Mouse (Mus musculus) midbrain, embryonic 10.5 days (tissue): ENCODE results near the gene Lzts2. TPM values are rescaled to one million over a fixed set of nuclear protein-coding genes. Genes with fewer than 3 reads are reported as not detected.
A peak's percentile ranks its signal among the peaks of the same experiment; 100 is the strongest.

Source experiments
- DNase-seq: peaks from one replicate; pipeline ENCODE4 v3.0.0-alpha.2; 2017; ENCODE audit warnings: low spot score
- H3K27ac ChIP-seq: fragments of 300-500 bp; sonication (generic); replicated peaks from 2 replicates; pipeline ENCODE4 v1.5.1; 2016; ENCODE audit warnings: mild to moderate bottlenecking
- H3K27me3 ChIP-seq: fragments of 300-500 bp; sonication (generic); 2 replicates; pipeline ENCODE4 v1.6.1; 2016; ENCODE audit warnings: low read depth, mild to moderate bottlenecking; ENCODE audit not compliant: poor library complexity, severe bottlenecking
- H3K36me3 ChIP-seq: fragments of 300-500 bp; sonication (generic); 2 replicates; pipeline ENCODE4 v1.6.1; 2016; ENCODE audit warnings: mild to moderate bottlenecking, moderate library complexity
- H3K4me1 ChIP-seq: fragments of 300-500 bp; sonication (generic); 2 replicates; pipeline ENCODE4 v1.6.1; 2016
- H3K4me3 ChIP-seq: fragments of 300-500 bp; sonication (generic); 2 replicates; pipeline ENCODE4 v1.5.1; 2016; ENCODE audit warnings: mild to moderate bottlenecking, moderate library complexity
- H3K9me3 ChIP-seq: fragments of 300-500 bp; sonication (generic); replicated peaks from 2 replicates; pipeline ENCODE4 v1.6.1; 2016; ENCODE audit warnings: mild to moderate bottlenecking
- WGBS: fragments of 180-500 bp; shearing (Covaris S2); methylation state at CpG from one replicate; pipeline ENCODE4 v1.1.7; 2016; 5-methylcytosine and 5-hydroxymethylcytosine counted together
- polyA plus RNA-seq: library from polyadenylated mRNA; unstranded; fragments of >200 nt; fragmentation: Nextera tagmentation; extraction: Ambion mirVana; gene quantifications from 2 replicates; pipeline ENCODE4 v1.2.1, GENCODE M21; 2016

The Lzts2 gene
- polyA plus RNA-seq, 1 experiment from 2014 or later: 58.4 TPM

DNA sequence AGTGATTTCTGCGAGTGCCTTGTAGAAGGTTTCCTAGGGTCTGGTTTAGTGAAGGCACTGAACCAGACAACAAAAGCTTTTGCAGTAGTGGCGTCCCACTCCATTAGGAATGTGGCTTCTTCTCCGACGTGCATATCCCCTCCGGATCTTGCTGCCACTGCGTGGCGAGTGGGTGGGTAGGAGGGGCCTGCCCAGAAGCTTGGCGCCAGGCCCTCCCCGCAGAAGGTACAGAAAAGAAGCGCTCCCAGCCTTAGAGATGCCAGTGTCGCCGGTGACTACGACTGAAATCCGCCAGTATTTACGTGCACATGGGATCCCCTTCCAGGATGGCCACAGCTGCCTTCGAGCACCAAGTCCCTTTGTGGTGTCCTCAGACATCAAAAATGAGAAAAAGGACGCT, 7.2 kb upstream of the Lzts2 start:
- DNase-seq: no peak
- Histone ChIP-seq H3K27ac (peak overlapping the region; percentile 86), H3K36me3 (peaks cover 74% of the 10 kb centered on the region), H3K4me1 (peaks cover 35% of the 10 kb centered on the region), H3K4me3 (peak overlapping the region; percentile 78), H3K27me3 (no peaks in the 10 kb centered on the region), H3K9me3 (no peaks in the 10 kb centered on the region)
- WGBS: 50% methylated on average over 17 of the region's 17 CpGs

- peaks cover 74% of the 10 kb centered on the region for H3K36me3 ChIP-seq
- 94% methylated on average over 20 of the region's 20 CpGs for WGBS
- DNase-seq: no peak
- peak overlapping the region; percentile 86 for H3K27ac ChIP-seq
- peak overlapping the region; percentile 78 for H3K4me3 ChIP-seq
- H3K27me3 ChIP-seq: no peaks in the 10 kb centered on the region
- peaks cover 33% of the 10 kb centered on the region for H3K4me1 ChIP-seq
- no peaks in the 10 kb centered on the region for H3K9me3 ChIP-seq
These were observed 6.6 kb upstream of the Lzts2 start for GRCm38 (mm10) chr19:45007425-45008191.

- peaks cover 47% of the 10 kb centered on the region for H3K4me1 ChIP-seq
- no peak overlapping the region for H3K27ac ChIP-seq
- 93% methylated on average over 4 of the region's 4 CpGs for WGBS
- no peak for DNase-seq
- H3K4me3 ChIP-seq: no peak overlapping the region
- peaks cover 52% of the 10 kb centered on the region for H3K36me3 ChIP-seq
- H3K9me3 ChIP-seq: no peaks in the 10 kb centered on the region
- H3K27me3 ChIP-seq: no peaks in the 10 kb centered on the region
These were observed 3.6 kb upstream of the Lzts2 start for GRCm38 (mm10) chr19:45010646-45011045.

DNA sequence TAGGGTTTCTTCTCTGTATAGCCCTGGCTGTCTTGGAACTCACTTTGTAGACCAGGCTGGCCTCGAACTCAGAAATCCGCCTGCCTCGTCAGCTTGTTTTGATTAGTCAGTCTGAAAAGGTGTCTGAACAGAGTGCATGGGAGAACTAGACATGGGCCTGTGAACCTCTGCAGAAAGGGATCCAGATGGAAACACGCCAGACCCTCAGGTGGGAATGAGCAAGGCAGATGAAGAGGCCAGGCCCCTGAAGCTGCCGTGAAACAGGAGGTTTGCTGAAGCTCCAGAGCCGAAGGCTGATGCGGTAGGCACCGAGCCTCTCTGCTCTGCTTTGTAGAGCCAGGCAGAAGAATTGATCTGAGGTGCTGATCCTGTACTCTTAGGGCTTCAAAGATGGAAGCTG, 2.0 kb upstream of the Lzts2 start:
- Histone ChIP-seq H3K9me3 (no peaks in the 10 kb centered on the region), H3K27me3 (no peaks in the 10 kb centered on the region), H3K4me1 (peaks cover 55% of the 10 kb centered on the region), H3K36me3 (peaks cover 52% of the 10 kb centered on the region), H3K27ac (no peak overlapping the region), H3K4me3 (no peak overlapping the region)
- 88% methylated on average over 8 of the region's 8 CpGs for WGBS
- no peak for DNase-seq

GRCm38 (mm10) chr19:45012636-45013035, 1.6 kb upstream of the Lzts2 start:
- 46% methylated on average over 6 of the region's 6 CpGs for WGBS
- peaks cover 55% of the 10 kb centered on the region for H3K4me1 ChIP-seq
- no peak for DNase-seq

DNA sequence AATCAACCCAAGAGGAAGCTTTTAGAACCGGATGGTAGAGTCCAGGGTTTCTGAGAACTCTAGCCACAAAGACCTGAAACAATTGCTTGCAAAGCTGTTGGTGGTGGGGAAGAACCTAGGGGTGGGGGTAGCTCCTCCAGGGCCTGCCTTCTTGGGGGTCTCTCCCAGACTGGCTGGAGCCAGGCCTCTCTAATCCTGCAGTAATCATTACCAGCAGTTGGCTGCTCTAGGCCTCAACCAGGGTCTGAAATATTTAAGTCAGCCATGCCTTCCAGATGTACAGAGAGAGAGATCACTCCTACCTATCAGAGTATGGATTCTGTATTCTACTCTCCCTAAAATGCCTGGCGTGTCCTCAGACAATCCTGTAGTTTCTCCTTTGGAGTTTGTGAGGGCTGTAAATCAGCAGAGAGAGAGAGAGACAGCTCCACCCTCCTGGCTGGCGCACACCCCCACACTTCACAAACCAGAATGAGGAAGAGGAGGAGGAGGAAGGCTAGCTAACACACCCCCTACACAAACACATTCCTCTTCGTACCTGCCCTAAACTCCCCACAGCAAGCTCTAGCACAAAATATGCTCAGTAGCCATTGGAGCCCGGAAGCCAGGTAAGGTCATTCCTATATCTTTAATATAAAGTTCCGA, 511 bp upstream of the Lzts2 start:
- Histone ChIP-seq H3K9me3 (no peaks in the 10 kb centered on the region), H3K27me3 (no peaks in the 10 kb centered on the region), H3K4me1 (peaks cover 55% of the 10 kb centered on the region), H3K36me3 (peaks cover 39% of the 10 kb centered on the region), H3K27ac (peak overlapping the region; percentile 0; the same call in 1 of the 2 replicates), H3K4me3 (no peak overlapping the region)
- 67% methylated on average over 6 of the region's 6 CpGs for WGBS
- no peak for DNase-seq

More at GRCm38 (mm10) chr19:45012636-45013035, 1.6 kb upstream of the Lzts2 start:
- H3K36me3 ChIP-seq: peaks cover 50% of the 10 kb centered on the region
- no peak overlapping the region for H3K27ac ChIP-seq
- H3K4me3 ChIP-seq: no peak overlapping the region
- no peaks in the 10 kb centered on the region for H3K9me3 ChIP-seq
- no peaks in the 10 kb centered on the region for H3K27me3 ChIP-seq

DNA sequence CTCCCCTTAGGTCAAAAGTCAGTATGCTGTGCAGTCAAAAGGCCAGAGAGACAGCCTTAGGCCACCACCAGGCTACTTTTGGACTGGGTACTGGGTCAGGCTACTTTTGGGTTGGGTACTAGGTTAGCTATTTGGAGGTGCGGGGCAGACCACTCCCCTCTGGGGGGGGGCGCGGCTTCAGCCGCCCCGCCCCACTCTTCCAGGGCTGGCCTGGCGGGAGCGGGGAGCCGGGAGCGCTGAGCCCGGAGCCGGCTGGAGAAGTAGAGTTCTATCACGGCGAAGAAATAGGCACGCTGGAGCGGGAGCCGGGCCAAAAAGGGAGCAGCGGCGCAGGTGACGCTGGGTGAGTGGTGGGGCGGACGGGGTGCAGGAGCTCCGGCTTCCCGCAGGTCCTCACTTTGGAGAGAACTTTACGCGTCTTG, 778 bp downstream of the Lzts2 start:
- Histone ChIP-seq H3K4me3 (peak overlapping the region; percentile 87), H3K27ac (peak overlapping the region; percentile 99), H3K36me3 (peaks cover 33% of the 10 kb centered on the region), H3K27me3 (no peaks in the 10 kb centered on the region), H3K4me1 (peaks cover 64% of the 10 kb centered on the region), H3K9me3 (no peaks in the 10 kb centered on the region)
- DNase-seq: peak; percentile 47
- WGBS: under 1% methylated on average over 25 of the region's 25 CpGs

- peak; percentile 56 for DNase-seq
- under 1% methylated on average over 34 of the region's 34 CpGs for WGBS
- peaks cover 71% of the 10 kb centered on the region for H3K4me1 ChIP-seq
These were observed 1.5 kb downstream of the Lzts2 start for GRCm38 (mm10) chr19:45015518-45016281.

GRCm38 (mm10) chr19:45016341-45017215, 2.4 kb downstream of the Lzts2 start:
- peak overlapping the region; percentile 99 for H3K27ac ChIP-seq
- DNase-seq: peak; percentile 74
- H3K27me3 ChIP-seq: no peaks in the 10 kb centered on the region
- 1% methylated on average over 18 of the region's 18 CpGs for WGBS
- peak overlapping the region; percentile 87 for H3K4me3 ChIP-seq
- H3K9me3 ChIP-seq: no peaks in the 10 kb centered on the region
- peaks cover 33% of the 10 kb centered on the region for H3K36me3 ChIP-seq
- H3K4me1 ChIP-seq: peaks cover 80% of the 10 kb centered on the region

More at GRCm38 (mm10) chr19:45015518-45016281, 1.5 kb downstream of the Lzts2 start:
- Histone ChIP-seq H3K4me3 (peak overlapping the region; percentile 87), H3K36me3 (peaks cover 33% of the 10 kb centered on the region), H3K27me3 (no peaks in the 10 kb centered on the region), H3K9me3 (no peaks in the 10 kb centered on the region), H3K27ac (peak overlapping the region; percentile 99)

- H3K4me1 ChIP-seq: peaks cover 82% of the 10 kb centered on the region
These were observed 3.1 kb downstream of the Lzts2 start for GRCm38 (mm10) chr19:45017216-45017771.

GRCm38 (mm10) chr19:45017909-45018308, 3.7 kb downstream of the Lzts2 start:
- H3K4me3 ChIP-seq: peak overlapping the region; percentile 87
- peaks cover 80% of the 10 kb centered on the region for H3K4me1 ChIP-seq
- no peaks in the 10 kb centered on the region for H3K9me3 ChIP-seq
- H3K36me3 ChIP-seq: peaks cover 33% of the 10 kb centered on the region
- DNase-seq: peak; percentile 85
- under 1% methylated on average over 48 of the region's 48 CpGs for WGBS
- H3K27ac ChIP-seq: peak overlapping the region; percentile 99
- no peaks in the 10 kb centered on the region for H3K27me3 ChIP-seq

More at GRCm38 (mm10) chr19:45017216-45017771, 3.1 kb downstream of the Lzts2 start:
- peak overlapping the region; percentile 99 for H3K27ac ChIP-seq
- peaks cover 33% of the 10 kb centered on the region for H3K36me3 ChIP-seq
- no peaks in the 10 kb centered on the region for H3K27me3 ChIP-seq
- DNase-seq: peak; percentile 92
- H3K9me3 ChIP-seq: no peaks in the 10 kb centered on the region
- peak overlapping the region; percentile 87 for H3K4me3 ChIP-seq
- under 1% methylated on average over 19 of the region's 27 CpGs for WGBS
